Mouse (Mus musculus) mesoderm, embryonic 11.5 days (tissue): ENCODE measurements at regions not wholly inside any gene's neighbourhood (a gene's known extent, or its start where the extent isn't known, plus 50 kb on each side); places are given as distances from the start of the nearest gene placed in this dataset.

Source experiments
- DNase-seq: peaks from one replicate; pipeline ENCODE4 v3.0.0-alpha.2; 2012; ENCODE audit warnings: low read depth, low spot score

DNA sequence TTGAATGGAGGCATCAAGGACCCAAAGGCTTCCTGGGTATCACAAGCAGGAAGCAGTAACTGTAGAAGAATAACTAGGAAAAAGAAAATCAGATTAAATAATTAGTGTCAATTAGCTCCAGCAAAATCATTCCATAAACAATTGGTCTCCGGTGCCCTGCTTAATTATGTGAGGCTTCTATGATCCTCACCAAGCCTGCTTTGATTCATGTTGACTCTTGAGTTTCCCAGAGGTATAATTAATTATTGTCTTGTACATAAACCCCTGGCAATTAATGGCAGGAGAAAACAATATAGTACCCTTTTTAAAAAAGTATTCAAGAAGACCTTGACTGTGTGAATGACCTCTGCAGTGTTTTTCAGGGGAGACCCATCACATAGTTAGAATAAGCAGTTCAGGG lies 61.5 kb upstream of the Sp8 start:
- DNase-seq, result no peak

DNA sequence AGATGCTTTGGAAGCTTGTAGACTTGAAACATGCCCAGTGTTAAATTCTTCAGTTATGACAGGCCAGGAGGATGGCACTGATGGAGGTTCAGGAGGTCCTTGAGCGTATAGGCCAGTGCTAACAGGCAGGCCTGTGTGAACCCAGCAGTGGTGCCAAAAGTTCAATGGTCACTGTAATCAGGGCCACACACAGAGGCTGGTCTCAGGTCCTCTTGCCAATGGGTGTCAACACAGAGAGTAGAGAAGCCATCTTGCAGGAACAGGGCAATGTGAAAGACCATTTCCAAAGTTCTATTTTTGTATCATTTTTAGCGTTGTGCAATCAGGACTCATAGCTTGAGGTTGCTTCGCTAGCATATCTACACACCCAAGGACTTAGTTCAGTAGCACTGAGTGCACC lies 64.2 kb upstream of the Sp8 start:
- no peak for DNase-seq

GRCm38 (mm10) chr12:118775463-118776064 lies 70.6 kb upstream of the Sp8 start:
- DNase-seq, result no peak

GRCm38 (mm10) chr12:118772790-118773189 lies 73.3 kb upstream of the Sp8 start:
- no peak for DNase-seq

- no peak for DNase-seq
Measured at GRCm38 (mm10) chr12:118766472-118766871, 79.7 kb upstream of the Sp8 start.

- no peak for DNase-seq
Measured at GRCm38 (mm10) chr12:118754076-118754475, 92.1 kb upstream of the Sp8 start.

- no peak for DNase-seq
Measured at GRCm38 (mm10) chr12:118739103-118739502, 107.0 kb upstream of the Sp8 start.

GRCm38 (mm10) chr12:118725891-118726290 lies 120.2 kb upstream of the Sp8 start:
- no peak for DNase-seq

DNA sequence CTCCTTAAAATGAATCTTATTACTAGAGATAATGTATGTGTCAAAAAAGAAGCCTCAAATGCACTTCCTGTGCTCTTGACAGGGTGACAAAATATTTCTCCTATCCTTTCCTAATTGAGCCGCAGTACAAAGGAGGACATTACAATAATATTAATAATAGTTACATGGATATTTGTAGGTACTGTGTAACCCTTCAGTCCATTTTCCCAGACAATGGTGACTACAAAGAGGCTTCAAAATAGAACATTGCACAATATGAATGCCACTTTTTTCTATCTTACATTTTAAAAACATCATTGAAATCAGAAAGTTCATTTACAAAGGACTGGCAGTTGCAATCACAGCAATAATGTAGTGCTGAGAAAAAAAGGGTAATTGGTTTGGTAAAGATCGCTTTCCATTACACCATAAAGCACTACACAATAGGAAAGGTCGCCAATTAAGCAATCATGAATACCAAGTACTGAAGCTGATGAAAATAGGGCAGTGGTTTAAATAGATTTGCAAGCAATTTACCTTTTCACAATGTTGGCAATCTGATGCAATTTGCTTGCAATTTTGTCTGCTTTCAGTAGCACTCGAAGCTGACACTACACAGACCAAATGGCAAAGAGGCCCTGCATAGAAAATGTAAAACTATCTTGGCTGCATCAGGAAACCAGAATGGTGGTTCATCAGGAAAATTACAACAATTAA lies 126.1 kb upstream of the Sp8 start:
- DNase-seq, result no peak

DNA sequence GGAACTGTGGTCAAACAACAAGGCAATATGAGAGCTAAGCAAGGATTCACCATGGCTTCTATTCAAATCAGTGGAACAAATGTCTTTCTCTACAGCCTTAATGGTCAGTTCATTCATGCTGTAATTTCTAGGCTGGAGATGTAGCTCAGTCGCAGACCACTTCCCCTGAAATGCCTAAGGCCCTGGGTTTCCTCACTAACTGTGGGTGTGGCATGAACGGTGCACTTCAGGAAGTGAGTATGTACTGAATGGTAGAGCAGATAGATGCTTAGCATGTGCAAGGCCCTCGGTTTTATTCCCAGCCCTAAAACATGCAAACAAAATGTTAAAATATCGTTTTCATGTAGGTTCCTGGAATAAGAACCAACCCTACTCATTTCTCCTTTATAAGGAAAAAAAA lies 129.3 kb upstream of the Sp8 start:
- no peak for DNase-seq

GRCm38 (mm10) chr12:118706626-118707025 lies 139.5 kb upstream of the Sp8 start:
- no peak for DNase-seq

GRCm38 (mm10) chr12:118704826-118705225 lies 141.3 kb upstream of the Sp8 start:
- no peak for DNase-seq

DNA sequence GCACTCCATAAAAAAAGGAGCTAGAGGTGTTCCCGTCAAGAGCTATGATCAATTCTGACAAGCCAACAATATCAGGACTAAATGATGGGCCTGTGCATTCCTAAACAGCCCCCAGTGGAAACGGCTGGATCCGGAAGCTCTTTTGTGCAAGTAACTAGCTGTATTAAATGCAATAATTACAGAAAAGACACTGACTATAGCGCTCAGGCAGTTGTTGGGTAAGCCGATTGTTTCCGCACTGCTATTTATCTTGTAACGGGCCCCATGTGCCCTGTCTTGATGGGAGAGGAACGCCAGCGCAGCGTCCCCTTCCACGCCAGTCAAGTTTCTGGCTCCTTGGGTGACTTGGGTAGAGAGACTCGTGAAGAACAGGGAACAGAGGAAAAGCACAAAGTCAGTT lies 142.4 kb upstream of the Sp8 start:
- peak; percentile 15 for DNase-seq

- DNase-seq, result peak; percentile 37
Measured at GRCm38 (mm10) chr12:118703068-118703662, 143.0 kb upstream of the Sp8 start.

- DNase-seq, result no peak
Measured at GRCm38 (mm10) chr12:118701838-118702237, 144.3 kb upstream of the Sp8 start.

DNA sequence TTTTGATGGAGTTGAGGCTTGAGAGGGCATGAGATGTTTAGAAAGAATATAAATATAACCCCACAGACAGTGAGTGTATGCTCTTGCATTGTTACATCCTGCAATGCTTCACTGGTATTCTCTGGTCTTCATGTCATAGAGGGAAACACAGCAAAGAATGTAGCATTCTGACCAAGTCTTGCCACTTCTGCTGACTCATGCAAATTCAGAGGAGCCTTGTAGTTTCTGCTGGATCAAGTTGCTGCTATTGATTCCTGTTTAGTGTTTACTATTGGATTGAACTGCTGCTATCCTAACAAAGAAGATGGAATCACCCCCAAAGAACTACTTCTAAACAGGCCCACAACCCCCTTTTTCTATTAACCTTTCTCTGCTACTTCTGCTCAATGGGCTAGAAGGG lies 148.0 kb upstream of the Sp8 start:
- DNase-seq, result no peak

GRCm38 (mm10) chr12:118694701-118695100 lies 151.4 kb upstream of the Sp8 start:
- DNase-seq, result no peak

DNA sequence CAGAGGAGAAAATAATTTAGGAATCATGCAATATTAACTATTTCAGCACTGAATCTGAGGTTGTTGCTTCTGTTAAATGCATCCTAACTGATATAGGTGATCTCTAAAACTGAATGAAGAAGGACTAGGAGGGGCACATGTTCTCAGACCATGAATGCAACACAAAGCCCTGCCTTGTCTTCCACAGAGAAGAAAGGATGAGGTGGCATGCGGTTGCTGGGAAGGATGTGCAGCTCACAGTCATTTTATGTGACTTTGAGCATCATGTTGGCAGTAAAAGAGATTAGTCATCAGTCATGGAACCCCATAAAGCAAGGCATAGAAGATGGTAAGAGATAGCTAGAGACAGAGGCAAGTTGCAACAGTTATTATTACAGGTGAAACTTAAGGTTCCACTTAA lies 163.2 kb upstream of the Sp8 start:
- no peak for DNase-seq

- DNase-seq, result no peak
Measured at GRCm38 (mm10) chr12:118677989-118678388, 168.1 kb upstream of the Sp8 start.

DNA sequence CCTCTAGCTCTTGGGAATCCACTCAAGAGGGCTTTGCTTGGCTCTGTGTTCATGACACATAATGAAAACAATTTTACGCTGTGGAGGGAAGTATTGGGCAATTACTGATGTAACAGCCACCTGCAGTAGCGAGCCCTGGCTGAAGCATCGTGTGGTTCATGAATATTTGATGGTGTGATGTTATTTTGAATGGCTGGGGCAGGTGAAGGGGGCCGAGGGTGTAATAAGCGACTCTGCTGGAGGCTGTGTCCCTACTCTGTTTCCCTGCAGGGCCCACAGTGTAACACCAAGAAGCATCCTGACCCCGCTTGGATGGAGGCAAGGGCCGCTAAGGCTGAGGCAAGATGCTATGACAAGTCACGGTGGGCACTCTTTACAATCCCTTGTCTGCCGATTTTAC lies 184.6 kb upstream of the Sp8 start:
- DNase-seq, result peak; percentile 50

DNA sequence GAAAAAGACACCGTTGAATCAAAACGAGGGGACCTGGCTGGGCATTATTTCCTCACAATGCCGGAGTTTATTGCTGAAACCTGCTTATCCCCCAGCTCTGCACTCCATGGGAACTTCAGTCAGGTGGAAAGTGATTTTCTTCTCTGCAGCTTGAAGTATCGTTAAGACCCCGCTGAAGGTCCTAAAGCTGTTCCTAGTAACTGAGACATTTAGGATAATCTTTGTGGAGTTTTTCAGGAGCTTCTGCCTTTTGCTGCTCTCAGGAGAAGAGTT lies 185.0 kb upstream of the Sp8 start:
- peak; percentile 62 for DNase-seq

- DNase-seq, result peak; percentile 15
Measured at GRCm38 (mm10) chr12:118660384-118661213, 185.5 kb upstream of the Sp8 start.
